Mouse (Mus musculus): Measurements from ENCODE around the gene Prr29.
A peak's percentile ranks its signal among the peaks of the same experiment; 100 is the strongest.
"Not testable (repeated sequence)": the region's sequence is repeated elsewhere in the genome, so short reads cannot be mapped to it uniquely, and the experiment has no call there.

Prr29 gene

GRCm38 (mm10) chr11:106354181-106354580, 11.1 kb upstream of the Prr29 start:
- no peak for DNase-seq (ENCODE audit: low read depth, low spot score)

DNA sequence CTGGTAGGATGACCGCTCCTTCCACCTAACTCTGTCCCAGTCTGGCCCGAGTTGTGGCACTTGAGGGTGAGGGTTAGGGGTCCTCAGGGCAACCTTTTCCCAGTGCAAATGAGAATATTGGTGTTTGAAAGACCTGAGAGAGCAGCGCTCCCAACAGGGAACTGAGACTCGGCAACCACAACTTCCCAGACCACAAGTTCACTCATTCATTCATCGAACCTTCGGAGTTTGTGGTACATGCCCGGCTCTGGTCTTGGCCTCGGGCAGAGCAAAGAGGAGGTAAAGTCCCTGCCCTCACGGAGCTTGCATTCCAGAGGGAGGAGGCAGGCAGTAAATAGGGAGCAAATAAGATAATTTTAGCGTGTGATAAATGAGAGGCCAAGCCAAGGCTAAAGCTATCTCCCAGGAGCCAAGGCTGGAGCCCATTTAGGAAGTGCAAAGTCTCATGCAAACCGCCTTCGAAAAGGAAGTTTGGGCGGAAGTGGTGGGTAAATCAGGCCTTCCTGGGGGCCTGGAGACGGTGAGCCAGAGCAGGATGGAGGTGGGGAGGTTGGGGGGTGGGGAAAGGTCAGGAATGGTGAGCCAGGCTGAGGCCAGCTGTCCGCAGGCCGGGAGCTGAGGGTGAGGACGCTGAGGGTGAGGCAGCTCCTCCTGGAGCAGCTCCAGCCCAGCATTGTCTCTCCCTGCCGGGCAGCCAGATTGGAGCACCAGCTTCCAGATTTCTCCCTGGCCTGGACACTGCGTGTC, 9.7 kb upstream of the Prr29 start:
- DNase-seq (ENCODE audit: low read depth, low spot score): peak; percentile 90

- no peak for DNase-seq (ENCODE audit: low read depth, low spot score)
Measured at GRCm38 (mm10) chr11:106359350-106359749, 5.9 kb upstream of the Prr29 start.

GRCm38 (mm10) chr11:106364712-106365111, 560 bp upstream of the Prr29 start:
- peak; percentile 24 for DNase-seq (ENCODE audit: low read depth, low spot score)

GRCm38 (mm10) chr11:106366316-106366715, 1.0 kb downstream of the Prr29 start:
- peak; percentile 85 for DNase-seq (ENCODE audit: low read depth, low spot score)

- no peak for DNase-seq (ENCODE audit: low read depth, low spot score)
Measured at GRCm38 (mm10) chr11:106373998-106374397, 8.7 kb downstream of the Prr29 start.

- no peak for DNase-seq (ENCODE audit: low read depth, low spot score)
Measured at GRCm38 (mm10) chr11:106374559-106374958, 9.3 kb downstream of the Prr29 start.

GRCm38 (mm10) chr11:106374979-106375378, 9.7 kb downstream of the Prr29 start:
- DNase-seq (ENCODE audit: low read depth, low spot score): no peak

DNA sequence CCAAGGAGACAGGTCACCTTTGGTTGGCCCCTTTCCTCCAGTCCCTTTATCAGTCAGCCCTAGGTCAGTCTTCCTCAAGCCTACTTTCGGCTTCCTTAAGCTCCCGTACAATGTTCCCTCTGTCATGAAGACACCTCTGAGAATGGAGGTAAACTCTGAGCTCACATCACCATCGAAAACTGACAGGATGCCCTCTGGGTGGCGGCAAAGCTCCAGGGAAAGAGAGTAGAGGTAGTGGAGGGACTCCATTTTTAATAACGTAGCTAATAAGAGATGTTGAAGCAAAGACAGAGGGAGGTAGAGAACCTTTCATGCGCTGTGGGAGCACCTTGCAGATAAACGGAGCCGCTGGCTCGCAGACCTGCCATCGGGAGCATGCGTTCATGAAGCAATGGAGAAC, 15.7 kb downstream of the Prr29 start:
- DNase-seq (ENCODE audit: low read depth, low spot score): no peak

DNA sequence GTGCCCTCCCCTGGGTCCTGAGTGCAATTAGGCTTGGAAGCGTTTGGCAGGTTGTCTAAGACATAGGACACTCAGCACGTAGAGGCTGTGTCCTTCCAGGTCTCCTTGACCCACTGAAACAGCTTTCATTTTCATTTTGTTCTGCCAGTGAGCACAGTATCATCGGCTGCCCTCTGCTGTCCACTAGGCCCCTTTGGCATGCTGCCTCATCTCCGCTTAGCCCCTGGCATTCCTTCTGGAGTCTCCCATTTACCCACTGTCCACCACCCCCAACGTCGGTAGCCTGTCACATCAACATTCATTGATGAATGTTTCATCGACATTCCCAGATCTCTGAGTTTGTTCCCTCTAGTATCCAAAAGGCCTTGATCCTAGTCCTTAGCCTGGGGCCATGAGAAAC, 16.6 kb downstream of the Prr29 start:
- no peak for DNase-seq (ENCODE audit: low read depth, low spot score)

GRCm38 (mm10) chr11:106382424-106382823, 17.2 kb downstream of the Prr29 start:
- DNase-seq (ENCODE audit: low read depth, low spot score): no peak

DNA sequence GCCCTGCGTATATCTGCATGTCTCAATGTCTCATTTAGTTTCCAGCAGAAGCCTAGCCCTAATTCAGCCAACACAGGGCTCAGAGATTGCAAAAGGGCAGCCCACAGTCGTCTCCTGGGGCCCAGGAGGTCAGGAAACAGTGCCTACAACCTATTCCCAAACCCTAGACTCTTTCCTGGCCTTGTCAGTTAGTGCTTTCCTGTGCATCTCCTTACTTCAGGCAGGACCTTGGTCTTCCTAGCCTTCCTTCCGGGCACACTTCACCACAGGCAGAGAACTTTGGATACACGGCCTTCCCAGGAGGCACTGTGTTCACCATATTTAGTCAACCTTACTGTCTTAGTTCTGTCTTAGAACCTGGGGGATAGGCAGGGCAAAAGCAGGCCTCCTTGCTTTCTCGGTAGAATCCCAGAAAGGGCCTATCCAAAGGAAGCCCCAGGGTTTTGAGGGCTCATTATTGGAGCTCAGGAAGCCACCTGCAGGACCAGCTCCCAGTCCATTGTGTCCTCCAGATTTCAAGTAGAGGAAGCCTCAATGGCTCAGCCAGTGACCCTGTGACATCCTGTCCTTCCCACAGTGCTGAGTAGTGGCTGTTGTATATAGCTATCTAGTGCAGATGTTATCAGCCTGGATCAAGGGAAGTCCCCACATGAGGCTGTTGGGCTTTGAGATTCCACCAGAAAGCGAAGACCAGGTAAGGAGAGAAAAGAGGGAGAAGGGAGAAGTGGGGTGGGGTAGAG, 17.9 kb downstream of the Prr29 start:
- DNase-seq (ENCODE audit: low read depth, low spot score): no peak

- DNase-seq (ENCODE audit: low read depth, low spot score): no peak
Measured at GRCm38 (mm10) chr11:106386409-106386808, 21.1 kb downstream of the Prr29 start.

DNA sequence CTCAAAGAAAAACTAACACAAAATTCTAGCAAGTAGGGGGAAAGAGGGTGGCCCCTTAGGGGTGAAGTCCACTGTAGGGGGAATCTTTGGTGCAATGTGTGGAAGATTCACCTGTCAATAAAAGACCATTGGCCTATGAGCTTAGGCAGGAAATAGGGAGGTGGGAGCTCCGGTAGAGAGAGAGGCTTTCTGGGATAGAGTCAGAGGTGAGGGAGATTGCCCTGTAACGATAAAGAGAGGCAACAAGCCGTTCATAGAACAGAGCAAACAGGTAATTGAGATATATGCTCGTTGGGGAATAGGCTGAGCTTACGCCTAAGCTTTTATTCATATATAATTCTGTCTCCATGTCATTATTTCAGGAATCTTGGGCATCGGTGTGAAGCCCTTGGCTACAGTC, 21.7 kb downstream of the Prr29 start:
- DNase-seq (ENCODE audit: low read depth, low spot score): no peak

DNA sequence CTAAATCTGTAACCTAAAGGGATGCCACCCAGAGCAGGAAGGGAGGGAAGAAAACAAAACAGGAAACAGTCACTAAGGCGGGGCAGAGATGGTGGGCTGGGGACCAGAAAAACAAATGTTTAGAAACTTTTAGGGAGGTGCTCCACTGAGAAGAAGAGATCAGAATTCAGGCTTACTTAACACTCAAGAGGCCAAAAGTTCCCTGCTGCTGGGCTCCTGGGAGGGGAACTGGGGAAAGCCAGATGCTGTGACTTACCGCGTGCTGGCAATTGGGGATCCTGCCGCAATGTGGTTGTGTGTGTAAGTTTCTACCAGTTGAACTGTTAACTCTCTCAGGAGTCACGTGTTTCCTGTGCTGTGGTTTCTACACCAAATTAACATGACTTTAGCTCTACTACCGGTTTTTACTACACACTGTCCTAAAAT, 22.5 kb downstream of the Prr29 start, which contains the start of gene Icam2:
Icam2 (minus strand) TSS at position 285 of the 426 bp plus-strand sequence.
- DNase-seq (ENCODE audit: low read depth, low spot score): no peak

DNA sequence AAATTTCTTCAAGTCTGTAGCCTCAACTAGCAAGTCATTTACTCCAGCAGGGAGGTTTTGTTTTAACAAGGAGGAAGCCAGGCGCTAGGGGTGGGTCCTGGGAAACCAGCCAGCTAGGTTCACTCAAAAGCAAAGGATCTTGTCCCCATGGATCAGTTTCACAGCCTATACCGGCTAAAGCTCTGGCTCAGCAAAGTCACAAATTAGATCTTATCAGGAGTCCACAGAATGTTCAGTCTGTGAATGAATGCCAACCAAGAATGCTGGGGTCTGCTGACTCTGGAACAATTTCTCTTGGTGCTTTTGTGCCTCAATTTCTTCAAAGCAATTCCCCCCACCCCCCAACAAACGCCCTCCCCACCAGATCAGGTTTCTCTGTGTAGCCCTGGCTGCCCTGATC, 24.3 kb downstream of the Prr29 start:
- DNase-seq (ENCODE audit: low read depth, low spot score): no peak

- DNase-seq (ENCODE audit: low read depth, low spot score): no peak
Measured at GRCm38 (mm10) chr11:106390757-106391156, 25.5 kb downstream of the Prr29 start.

GRCm38 (mm10) chr11:106391546-106392188, 26.4 kb downstream of the Prr29 start:
- peak; percentile 87 for DNase-seq (ENCODE audit: low read depth, low spot score)

DNA sequence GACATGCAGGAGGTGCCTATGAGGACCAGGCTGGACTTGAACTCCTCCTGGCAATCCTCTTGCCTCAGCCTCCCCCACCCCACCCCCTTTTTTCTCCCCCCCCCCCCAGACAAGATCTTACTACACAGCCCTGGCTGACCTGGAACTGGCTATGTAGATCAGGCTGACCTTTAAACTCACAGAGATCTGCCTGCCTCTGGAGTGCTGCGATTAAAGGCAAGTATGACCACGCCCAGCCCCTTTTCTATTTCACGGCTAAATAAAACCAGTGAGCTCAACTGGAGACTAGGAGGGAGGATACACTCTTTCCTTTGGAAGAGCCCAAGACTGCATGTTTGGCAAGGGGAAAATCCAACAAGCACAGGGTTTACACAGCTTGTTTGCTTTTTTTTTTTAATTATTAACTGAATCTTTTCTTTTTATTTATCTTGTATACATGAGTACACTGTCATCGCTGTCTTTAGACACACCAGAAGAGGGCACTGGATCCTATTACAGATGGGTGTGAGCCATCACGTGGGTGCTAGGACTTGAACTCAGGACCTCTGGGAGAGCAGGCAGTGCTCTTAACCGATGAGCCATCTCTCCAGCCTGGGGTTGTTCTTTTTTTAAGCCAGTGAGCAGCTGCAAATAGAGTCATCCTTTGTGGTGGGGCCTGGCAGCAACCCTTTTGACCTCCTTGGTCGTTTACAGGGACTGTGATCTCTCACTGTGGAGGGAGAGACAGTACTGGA, 27.5 kb downstream of the Prr29 start:
- DNase-seq (ENCODE audit: low read depth, low spot score): no peak

DNA sequence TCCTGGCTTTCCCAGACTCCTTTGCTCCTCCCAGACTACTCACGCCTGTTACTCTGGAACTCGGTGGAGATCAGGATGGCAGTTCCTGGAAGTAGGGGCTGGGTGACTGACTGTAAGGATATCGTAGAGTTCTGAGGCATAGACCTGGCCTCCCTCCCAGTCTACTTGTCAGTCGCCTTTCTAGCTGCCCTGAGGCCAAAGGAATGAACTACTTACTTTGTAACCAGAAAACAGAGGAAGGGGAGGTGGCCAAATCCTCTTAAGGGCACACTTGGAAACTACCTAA, 28.0 kb downstream of the Prr29 start:
- DNase-seq (ENCODE audit: low read depth, low spot score): no peak

DNA sequence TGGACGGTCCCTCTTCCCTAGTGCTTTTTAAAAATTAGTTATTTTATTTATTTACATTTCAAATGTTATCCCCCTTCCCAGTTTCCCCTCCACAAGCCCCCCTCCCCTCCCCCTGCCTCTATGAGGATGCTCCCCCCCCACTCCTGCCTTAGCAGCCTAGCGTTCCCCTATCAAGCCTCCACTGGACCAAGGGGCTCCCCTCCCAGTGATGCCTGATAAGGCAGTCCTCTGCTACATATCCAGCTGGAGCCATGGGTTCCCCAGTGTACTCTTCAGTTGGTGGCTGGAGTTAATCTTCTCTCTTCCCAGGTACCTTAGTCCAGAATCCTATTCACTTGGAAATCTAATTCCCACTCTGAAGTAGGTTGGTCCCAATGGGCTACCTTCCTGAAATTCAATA, 28.8 kb downstream of the Prr29 start:
- not testable (repeated sequence) for DNase-seq (ENCODE audit: low read depth, low spot score)

GRCm38 (mm10) chr11:106397656-106398055, 32.4 kb downstream of the Prr29 start:
- peak; percentile 57 for DNase-seq (ENCODE audit: low read depth, low spot score)
